Mouse (Mus musculus): ENCODE measurements at regions not wholly inside any gene's neighbourhood (a gene's known extent, or its start where the extent isn't known, plus 50 kb on each side); places are given as distances from the start of the nearest gene placed in this dataset.

- TF ChIP-seq CTCF (IDR thresholded peaks at IDR 0.05) (no peak), EP300 (IDR thresholded peaks at IDR 0.05) (no peak)
Observed at GRCm38 (mm10) chr13:71075916-71076315, 234.3 kb upstream of the Adamts16 start.
